8 mouse cellular contexts compared by ENCODE assay signal in the genomic region with DNA sequence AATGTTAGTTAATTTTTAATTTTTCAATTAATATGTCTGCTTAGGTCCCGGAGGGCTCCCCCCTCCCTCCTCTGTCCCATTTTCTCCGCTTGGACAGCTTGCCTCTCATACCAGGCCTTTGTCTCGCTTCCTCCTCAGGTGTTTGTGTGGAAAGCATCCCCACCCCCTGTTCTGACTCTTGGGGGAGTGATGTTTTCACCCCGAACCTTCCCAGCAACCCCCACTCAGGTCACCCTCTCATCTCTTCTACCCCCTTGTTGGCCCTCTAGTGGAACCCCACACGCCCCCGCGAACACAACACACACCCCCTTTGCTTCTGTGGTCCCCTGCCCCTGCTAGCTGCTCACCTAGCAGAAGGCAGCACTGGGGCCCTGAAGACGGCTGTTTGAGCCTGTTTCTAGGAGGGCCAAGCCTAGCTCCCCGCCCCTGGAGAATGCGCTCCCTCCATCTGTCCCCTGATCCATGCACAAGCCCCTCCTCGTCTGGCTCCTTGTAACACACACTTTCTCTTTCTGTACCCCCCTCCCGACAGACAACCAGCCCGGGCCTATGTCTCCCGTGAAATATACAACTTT. TPM values are rescaled to one million over a fixed set of nuclear protein-coding genes. Genes with fewer than 3 reads are reported as not detected.
DNase-seq lines count a peak whose midpoint lies in the region; ATAC-seq and TF ChIP-seq lines count a peak whose summit lies in the region.

No protein-coding gene starts in this region.

- peak overlapping the region; percentile 83 for H3K4me3 ChIP-seq in heart, embryonic 13.5 days
- H3K4me3 ChIP-seq in liver, postnatal 0 days (ENCODE audit: low read depth, low read length): peak overlapping the region; percentile 69; the same call in 1 of the 2 replicates

- peak overlapping the region; percentile 43; the same call in 1 of the 2 replicates for H3K27ac ChIP-seq in heart, embryonic 13.5 days (replicated peaks)
- H3K27ac ChIP-seq in liver, postnatal 0 days (ENCODE audit: low read depth): no peak overlapping the region

- peak overlapping the region; percentile 86 for H3K4me2 ChIP-seq in heart, embryonic 13.5 days
- H3K4me2 ChIP-seq in liver, postnatal 0 days (ENCODE audit: low read depth, low read length): peak overlapping the region; percentile 98

- H3K9me3 ChIP-seq in heart, embryonic 13.5 days: no peaks in the 10 kb centered on the region
- H3K9me3 ChIP-seq in liver, postnatal 0 days (ENCODE audit: low read length): no peaks in the 10 kb centered on the region

- 32% methylated on average over 14 of the region's 14 CpGs for WGBS in heart, embryonic 13.5 days
- 46% methylated on average over 14 of the region's 14 CpGs for WGBS in liver, postnatal 0 days (ENCODE audit: insufficient replicate concordance)

- 0 out of 2 replicates have a peak, but pooled peaks have one; percentile 8 for ATAC-seq in cerebellum, adult (ENCODE audit: insufficient number of reproducible peaks, low FRiP score, low TSS enrichment)
- no peak for ATAC-seq in heart, embryonic 13.5 days (ENCODE audit: extremely low read depth, insufficient number of reproducible peaks, low FRiP score, low TSS enrichment)
- ATAC-seq in liver, postnatal 0 days: no peak

- H3K9ac ChIP-seq in heart, embryonic 13.5 days: peak overlapping the region; percentile 90
- H3K9ac ChIP-seq in liver, postnatal 0 days (replicated peaks): no peak overlapping the region

- no peak for TF ChIP-seq EP300 in liver, postnatal 0 days (IDR thresholded peaks at IDR 0.05; ENCODE audit: low read depth)

- DNase-seq in cerebellum, adult 9-10 months: no peak
- peak; percentile 55 for DNase-seq in cerebellum, adult 11-12 months
- peak; percentile 71 for DNase-seq in kidney, postnatal 10 days
- no peak for DNase-seq in liver, postnatal 0 days
- DNase-seq in retina, postnatal 1 day: peak; percentile 63
- DNase-seq in urinary bladder, postnatal 10 days (ENCODE audit: low spot score): no peak

- peaks cover 29% of the 10 kb centered on the region for H3K27me3 ChIP-seq in heart, embryonic 13.5 days (replicated peaks)
- H3K27me3 ChIP-seq in liver, postnatal 0 days (ENCODE audit: insufficient read depth, low read length): 0 out of 2 replicates have a peak, but pooled peaks cover 2% of the 10 kb centered on the region

- peaks cover 15% of the 10 kb centered on the region for H3K36me3 ChIP-seq in heart, embryonic 13.5 days
- H3K36me3 ChIP-seq in liver, postnatal 0 days (replicated peaks; ENCODE audit: insufficient read depth, low read length): no peaks in the 10 kb centered on the region

- no peak for TF ChIP-seq CTCF in liver, postnatal 0 days (IDR thresholded peaks at IDR 0.05; ENCODE audit: low read depth)

- peaks cover 20% of the 10 kb centered on the region for H3K4me1 ChIP-seq in heart, embryonic 13.5 days
- H3K4me1 ChIP-seq in liver, postnatal 0 days (ENCODE audit: insufficient read depth): peaks cover 8% of the 10 kb centered on the region

RNA-seq across cellular contexts. Expression of gene Vps37d, which starts 1.0 kb away (rescaled TPM):
- polyA plus RNA-seq in heart, embryonic 13.5 days (2015; fragmentation: Nextera tagmentation; extraction: Ambion mirVana): 3.0 and 3.3 TPM in 2 replicates
- polyA plus RNA-seq in liver, postnatal 0 days (2015; fragmentation: Nextera tagmentation; extraction: Ambion mirVana): 0.53 and 0.80 TPM in 2 replicates

RNA-seq across cellular contexts. Expression of gene Bud23, which starts 12.3 kb away (rescaled TPM):
- polyA plus RNA-seq in heart, embryonic 13.5 days (2015; fragmentation: Nextera tagmentation; extraction: Ambion mirVana): 70.8 and 71.2 TPM in 2 replicates
- 38.3 TPM in 2 replicates for polyA plus RNA-seq in liver, postnatal 0 days (2015; fragmentation: Nextera tagmentation; extraction: Ambion mirVana)

RNA-seq across cellular contexts. Expression of gene Mlxipl, which starts 12.7 kb away (rescaled TPM):
- 1.2 and 1.3 TPM in 2 replicates for polyA plus RNA-seq in heart, embryonic 13.5 days (2015; fragmentation: Nextera tagmentation; extraction: Ambion mirVana)
- polyA plus RNA-seq in liver, postnatal 0 days (2015; fragmentation: Nextera tagmentation; extraction: Ambion mirVana): 18.2 and 19.5 TPM in 2 replicates

RNA-seq across cellular contexts. Expression of gene Dnajc30, which starts 13.0 kb away (rescaled TPM):
- polyA plus RNA-seq in heart, embryonic 13.5 days (2015; fragmentation: Nextera tagmentation; extraction: Ambion mirVana): 26.4 and 28.1 TPM in 2 replicates
- 28.7 and 33.3 TPM in 2 replicates for polyA plus RNA-seq in liver, postnatal 0 days (2015; fragmentation: Nextera tagmentation; extraction: Ambion mirVana)

RNA-seq across cellular contexts. Expression of gene Stx1a, which starts 53.7 kb away (rescaled TPM):
- 8.2 and 8.3 TPM in 2 replicates for polyA plus RNA-seq in heart, embryonic 13.5 days (2015; fragmentation: Nextera tagmentation; extraction: Ambion mirVana)
- polyA plus RNA-seq in liver, postnatal 0 days (2015; fragmentation: Nextera tagmentation; extraction: Ambion mirVana): 2.3 and 2.5 TPM in 2 replicates

Comparison
In these comparisons a context has a peak if more than half of its experiments do, and no peak if none do; other contexts are left out.
1. DNase-seq: peak in cerebellum, adult 11-12 months (single experiment), kidney, postnatal 10 days (single experiment) and retina, postnatal 1 day (single experiment); none in cerebellum, adult 9-10 months (single experiment), liver, postnatal 0 days (single experiment) and urinary bladder, postnatal 10 days (single experiment).